Mouse (Mus musculus): Measurements from ENCODE around the gene Ptafr.

Gene Ptafr

GRCm38 (mm10) chr4:132563965-132564364, at the start of gene Ptafr:
Ptafr (plus strand) TSS chr4:132564067.
- peak; percentile 36 for DNase-seq (ENCODE audit: low read depth, low spot score)

GRCm38 (mm10) chr4:132514555-132515135, 49.2 kb upstream of the Ptafr start:
- DNase-seq (ENCODE audit: low read depth, low spot score), result peak; percentile 91

GRCm38 (mm10) chr4:132515369-132516155, 48.3 kb upstream of the Ptafr start:
- peak; percentile 98 for DNase-seq (ENCODE audit: low read depth, low spot score)

GRCm38 (mm10) chr4:132518066-132518465, 45.8 kb upstream of the Ptafr start:
- no peak for DNase-seq (ENCODE audit: low read depth, low spot score)

GRCm38 (mm10) chr4:132519188-132519587, 44.7 kb upstream of the Ptafr start:
- DNase-seq (ENCODE audit: low read depth, low spot score), result no peak

- DNase-seq (ENCODE audit: low read depth, low spot score), result no peak
These were observed 39.5 kb upstream of the Ptafr start for GRCm38 (mm10) chr4:132524321-132524741.

GRCm38 (mm10) chr4:132524808-132525207, 39.1 kb upstream of the Ptafr start:
- no peak for DNase-seq (ENCODE audit: low read depth, low spot score)

GRCm38 (mm10) chr4:132526678-132527077, 37.2 kb upstream of the Ptafr start:
- peak; percentile 59 for DNase-seq (ENCODE audit: low read depth, low spot score)

- no peak for DNase-seq (ENCODE audit: low read depth, low spot score)
These were observed 35.8 kb upstream of the Ptafr start for GRCm38 (mm10) chr4:132527917-132528522.

- DNase-seq (ENCODE audit: low read depth, low spot score), result peak; percentile 52
These were observed 34.5 kb upstream of the Ptafr start for GRCm38 (mm10) chr4:132529344-132529743.

- no peak for DNase-seq (ENCODE audit: low read depth, low spot score)
These were observed 33.6 kb upstream of the Ptafr start for GRCm38 (mm10) chr4:132530033-132530804.

GRCm38 (mm10) chr4:132532496-132532895, 31.4 kb upstream of the Ptafr start:
- DNase-seq (ENCODE audit: low read depth, low spot score), result no peak

- peak; percentile 97 for DNase-seq (ENCODE audit: low read depth, low spot score)
These were observed 30.6 kb upstream of the Ptafr start, which contains the start of gene Atpif1 for GRCm38 (mm10) chr4:132532981-132533916. Atpif1 (minus strand) TSS chr4:132533659.

GRCm38 (mm10) chr4:132535406-132536121, 28.3 kb upstream of the Ptafr start, which contains the start of gene Dnajc8:
Dnajc8 (plus strand) TSS chr4:132535550.
- DNase-seq (ENCODE audit: low read depth, low spot score), result peak; percentile 95

GRCm38 (mm10) chr4:132539481-132539880, 24.4 kb upstream of the Ptafr start:
- DNase-seq (ENCODE audit: low read depth, low spot score), result no peak

- DNase-seq (ENCODE audit: low read depth, low spot score), result no peak
These were observed 22.5 kb upstream of the Ptafr start for GRCm38 (mm10) chr4:132541413-132541812.

- DNase-seq (ENCODE audit: low read depth, low spot score), result no peak
These were observed 21.1 kb upstream of the Ptafr start for GRCm38 (mm10) chr4:132542724-132543123.

GRCm38 (mm10) chr4:132545851-132546250, 18.0 kb upstream of the Ptafr start:
- peak; percentile 74 for DNase-seq (ENCODE audit: low read depth, low spot score)

GRCm38 (mm10) chr4:132554221-132554620, 9.6 kb upstream of the Ptafr start:
- no peak for DNase-seq (ENCODE audit: low read depth, low spot score)

GRCm38 (mm10) chr4:132554653-132555052, 9.2 kb upstream of the Ptafr start:
- DNase-seq (ENCODE audit: low read depth, low spot score), result no peak
